Mouse (Mus musculus): ENCODE measurements around the gene Nup210l. TPM values are rescaled to one million over a fixed set of nuclear protein-coding genes. Genes with fewer than 3 reads are reported as not detected.

The Nup210l gene
- total RNA-seq (2021), result under 1 TPM; 0.12 to 0.14 TPM
- long read RNA-seq, experiment 1, result 0 reads
- long read RNA-seq, experiment 2, result 0 reads

- no peak for DNase-seq
- intact Hi-C loops (cut with DNase I), result no loop called here
These were observed at the start of gene Nup210l for GRCm38 (mm10) chr3:90103938-90104337. Gene Nup210l (plus strand): TSS chr3:90104132.

- no peak for DNase-seq
- intact Hi-C loops (cut with DNase I), result no loop called here
These were observed 42.4 kb upstream of the Nup210l start for GRCm38 (mm10) chr3:90061549-90061948.

GRCm38 (mm10) chr3:90062539-90062938 is 41.4 kb upstream of the Nup210l start:
- intact Hi-C loops (cut with DNase I), result no loop called here
- no peak for DNase-seq

- intact Hi-C loops (cut with DNase I), result no loop called here
- DNase-seq, result no peak
These were observed 39.5 kb upstream of the Nup210l start for GRCm38 (mm10) chr3:90064383-90064782.

- intact Hi-C loops (cut with DNase I), result no loop called here
- DNase-seq, result peak; percentile 29 to 62
These were observed 38.4 kb upstream of the Nup210l start for GRCm38 (mm10) chr3:90065553-90065952.

GRCm38 (mm10) chr3:90067851-90068250 is 36.1 kb upstream of the Nup210l start:
- DNase-seq, result no peak
- intact Hi-C loops (cut with DNase I), result no loop called here

- no peak for DNase-seq
- intact Hi-C loops (cut with DNase I), result loop anchor here (10.0 kb wide), 1 partner anchor 205 kb away; no protein-coding TSS in a partner anchor
These were observed 34.2 kb upstream of the Nup210l start for GRCm38 (mm10) chr3:90069688-90070087.

GRCm38 (mm10) chr3:90072294-90072693 is 31.6 kb upstream of the Nup210l start, which contains the start of gene Tpm3:
Gene Tpm3 (plus strand): TSS chr3:90072649.
- DNase-seq, result no peak
- intact Hi-C loops (cut with DNase I), result loop anchor here (10.0 kb wide), 1 partner anchor 207 kb away; no protein-coding TSS in a partner anchor

GRCm38 (mm10) chr3:90076921-90077716 is 26.8 kb upstream of the Nup210l start:
- DNase-seq, result peak; percentile 81 to 89
- intact Hi-C loops (cut with DNase I), result loop anchor here (5.0 to 10.0 kb wide), 2 partner anchors 212 to 300 kb away; no protein-coding TSS in a partner anchor

- intact Hi-C loops (cut with DNase I), result loop anchor here (2.0 to 10.0 kb wide), 4 partner anchors 25 to 301 kb away; partner anchors contain the start of gene Ubap2l
- DNase-seq, result no peak
These were observed 25.7 kb upstream of the Nup210l start for GRCm38 (mm10) chr3:90078224-90078623.

GRCm38 (mm10) chr3:90079133-90079762 is 24.7 kb upstream of the Nup210l start:
- intact Hi-C loops (cut with DNase I), result loop anchor here (2.0 to 10.0 kb wide), 4 partner anchors 26 to 302 kb away; partner anchors contain the start of gene Ubap2l
- DNase-seq, result peak; percentile 93

GRCm38 (mm10) chr3:90079763-90080497 is 24.0 kb upstream of the Nup210l start:
- peak; percentile 72 to 74 for DNase-seq
- intact Hi-C loops (cut with DNase I), result loop anchor here (2.0 to 10.0 kb wide), 5 partner anchors 27 to 303 kb away; partner anchors contain the start of genes Rab13, Rps27 and Ubap2l

- intact Hi-C loops (cut with DNase I), result loop anchor here (5.0 kb wide), 1 partner anchor 132 kb away; the partner anchor contains the start of genes Rab13 and Rps27
- DNase-seq, result no peak
These were observed 23.5 kb upstream of the Nup210l start for GRCm38 (mm10) chr3:90080498-90080863.

GRCm38 (mm10) chr3:90081365-90082240 is 22.3 kb upstream of the Nup210l start:
- no peak for DNase-seq
- intact Hi-C loops (cut with DNase I), result loop anchor here (5.0 kb wide), 1 partner anchor 131 kb away; the partner anchor contains the start of genes Rab13 and Rps27

- no peak for DNase-seq
- intact Hi-C loops (cut with DNase I), result loop anchor here (5.0 kb wide), 1 partner anchor 129 kb away; the partner anchor contains the start of genes Rab13 and Rps27
These were observed 20.9 kb upstream of the Nup210l start for GRCm38 (mm10) chr3:90083034-90083433.

GRCm38 (mm10) chr3:90083698-90084324 is 20.1 kb upstream of the Nup210l start:
- intact Hi-C loops (cut with DNase I), result loop anchor here (5.0 kb wide), 1 partner anchor 128 kb away; the partner anchor contains the start of genes Rab13 and Rps27
- DNase-seq, result no peak

GRCm38 (mm10) chr3:90084790-90085189 is 19.1 kb upstream of the Nup210l start:
- peak in 1 of 2 experiments; percentile 31 for DNase-seq
- intact Hi-C loops (cut with DNase I), result loop anchor here (5.0 kb wide), 1 partner anchor 128 kb away; the partner anchor contains the start of genes Rab13 and Rps27

- intact Hi-C loops (cut with DNase I), result no loop called here
- DNase-seq, result peak; percentile 29
These were observed 18.7 kb upstream of the Nup210l start for GRCm38 (mm10) chr3:90085281-90085680.

- DNase-seq, result no peak
- intact Hi-C loops (cut with DNase I), result no loop called here
These were observed 17.9 kb upstream of the Nup210l start for GRCm38 (mm10) chr3:90086068-90086467.
